Mouse (Mus musculus) embryonic facial prominence, embryonic 10.5 days (tissue): ENCODE data around the gene Micall2. TPM values are rescaled to one million over a fixed set of nuclear protein-coding genes. Genes with fewer than 3 reads are reported as not detected.
A peak's percentile ranks its signal among the peaks of the same experiment; 100 is the strongest.

Experiments used
- DNase-seq: peaks from one replicate; pipeline ENCODE4 v3.0.0-alpha.2; 2017; ENCODE audit warnings: low spot score
- H3K27ac ChIP-seq: fragments of 300-500 bp; sonication (generic); replicated peaks from 2 replicates; pipeline ENCODE4 v1.5.1; 2016; ENCODE audit warnings: mild to moderate bottlenecking
- H3K27me3 ChIP-seq: fragments of 300-500 bp; sonication (generic); replicated peaks from 2 replicates; pipeline ENCODE4 v1.6.1; 2016; ENCODE audit warnings: low read depth, mild to moderate bottlenecking; ENCODE audit not compliant: poor library complexity, severe bottlenecking
- H3K36me3 ChIP-seq: fragments of 300-500 bp; sonication (generic); replicated peaks from 2 replicates; pipeline ENCODE4 v1.6.1; 2016; ENCODE audit warnings: mild to moderate bottlenecking, moderate library complexity
- H3K4me1 ChIP-seq: fragments of 300-500 bp; sonication (generic); 2 replicates; pipeline ENCODE4 v1.6.1; 2016
- H3K4me3 ChIP-seq: fragments of 300-500 bp; sonication (generic); 2 replicates; pipeline ENCODE4 v1.5.1; 2016; ENCODE audit warnings: mild to moderate bottlenecking, moderate library complexity
- H3K9me3 ChIP-seq: fragments of 300-500 bp; sonication (generic); 2 replicates; pipeline ENCODE4 v1.6.1; 2016; ENCODE audit warnings: mild to moderate bottlenecking
- WGBS: fragments of 180-500 bp; shearing (Covaris S2); methylation state at CpG from one replicate; pipeline ENCODE4 v1.1.7; 2016; 5-methylcytosine and 5-hydroxymethylcytosine counted together
- microRNA-seq: library from miRNA; unstranded; fragments of <30 nt; microRNA quantifications from one replicate; pipeline ENCODE4, GENCODE M21; 2017
- polyA plus RNA-seq: library from polyadenylated mRNA; unstranded; fragments of >200 nt; fragmentation: Nextera tagmentation; extraction: Ambion mirVana; gene quantifications from 2 replicates; pipeline ENCODE4 v1.2.1, GENCODE M21; 2016

Gene Micall2
- polyA plus RNA-seq, 1 experiment from 2014 or later, result 10.5 TPM

- no peak for DNase-seq
- no peak overlapping the region for H3K27ac ChIP-seq
- H3K4me3 ChIP-seq, result no peak overlapping the region
- WGBS, result 32% methylated on average over 2 of the region's 2 CpGs
- peaks cover 97% of the 10 kb centered on the region for H3K27me3 ChIP-seq
- no peaks in the 10 kb centered on the region for H3K9me3 ChIP-seq
- peaks cover 14% of the 10 kb centered on the region for H3K4me1 ChIP-seq
- H3K36me3 ChIP-seq, result no peaks in the 10 kb centered on the region
Observed at GRCm38 (mm10) chr5:139666496-139666895, 69.6 kb downstream of the Micall2 start.

GRCm38 (mm10) chr5:139665375-139665774, 70.8 kb downstream of the Micall2 start:
- H3K27ac ChIP-seq, result no peak overlapping the region
- H3K4me1 ChIP-seq, result peaks cover 14% of the 10 kb centered on the region
- H3K27me3 ChIP-seq, result peaks cover 97% of the 10 kb centered on the region
- H3K4me3 ChIP-seq, result no peak overlapping the region
- H3K36me3 ChIP-seq, result no peaks in the 10 kb centered on the region
- no peak for DNase-seq
- 70% methylated on average over 3 of the region's 3 CpGs for WGBS
- no peaks in the 10 kb centered on the region for H3K9me3 ChIP-seq

- 67% methylated on average over 7 of the region's 8 CpGs for WGBS
- H3K27ac ChIP-seq, result no peak overlapping the region
- H3K27me3 ChIP-seq, result peaks cover 95% of the 10 kb centered on the region
- H3K4me1 ChIP-seq, result peaks cover 16% of the 10 kb centered on the region
- H3K36me3 ChIP-seq, result no peaks in the 10 kb centered on the region
- no peaks in the 10 kb centered on the region for H3K9me3 ChIP-seq
- no peak for DNase-seq
- no peak overlapping the region for H3K4me3 ChIP-seq
Observed at GRCm38 (mm10) chr5:139661713-139662112, 74.4 kb downstream of the Micall2 start.

- Histone ChIP-seq H3K27me3 (peaks cover 82% of the 10 kb centered on the region), H3K27ac (peak overlapping the region; percentile 52; the same call in 1 of the 2 replicates), H3K4me3 (peak overlapping the region; percentile 44), H3K9me3 (no peaks in the 10 kb centered on the region), H3K4me1 (peaks cover 20% of the 10 kb centered on the region), H3K36me3 (no peaks in the 10 kb centered on the region)
- 2% methylated on average over 18 of the region's 18 CpGs for WGBS
- DNase-seq, result peak; percentile 60
Observed at GRCm38 (mm10) chr5:139659307-139659706, 76.8 kb downstream of the Micall2 start.

DNA sequence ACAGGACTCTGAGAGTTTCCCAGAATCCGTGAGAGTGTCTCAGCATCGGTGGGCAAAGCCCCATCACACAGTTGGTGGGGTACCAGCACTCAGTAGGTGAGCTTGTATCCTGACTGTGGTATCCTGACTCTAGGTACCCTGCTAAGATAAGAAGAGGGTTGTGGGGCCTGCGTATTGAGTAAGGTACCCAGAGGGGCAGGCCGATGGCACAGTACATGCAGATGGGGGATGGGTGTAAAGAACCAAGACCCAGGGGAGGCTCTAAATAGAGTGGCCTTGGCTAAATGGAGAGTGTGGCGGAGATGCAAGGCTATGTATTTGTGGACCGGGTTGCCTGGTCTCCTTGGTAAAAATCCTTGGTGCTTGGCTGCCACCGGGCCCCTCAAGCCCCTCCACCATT, 77.3 kb downstream of the Micall2 start:
- no peak for DNase-seq
- 33% methylated on average over 7 of the region's 7 CpGs for WGBS
- peak overlapping the region; percentile 44; the same call in 1 of the 2 replicates for H3K4me3 ChIP-seq

GRCm38 (mm10) chr5:139657959-139658602, 78.1 kb downstream of the Micall2 start:
- 73% methylated on average over 10 of the region's 10 CpGs for WGBS
- Histone ChIP-seq H3K9me3 (no peaks in the 10 kb centered on the region), H3K27ac (no peak overlapping the region), H3K36me3 (no peaks in the 10 kb centered on the region), H3K4me1 (peaks cover 28% of the 10 kb centered on the region), H3K4me3 (no peak overlapping the region), H3K27me3 (peaks cover 74% of the 10 kb centered on the region)
- DNase-seq, result no peak

More for the DNA sequence above, 77.3 kb downstream of the Micall2 start:
- H3K36me3 ChIP-seq, result no peaks in the 10 kb centered on the region
- H3K27me3 ChIP-seq, result peaks cover 80% of the 10 kb centered on the region
- no peaks in the 10 kb centered on the region for H3K9me3 ChIP-seq
- peaks cover 22% of the 10 kb centered on the region for H3K4me1 ChIP-seq
- H3K27ac ChIP-seq, result 0 out of 2 replicates have a peak overlapping the region, but pooled peaks have one; percentile 52

Small RNAs within 50 kb of the gene (microRNA-seq; reads per million reads assigned to microRNA genes)
- not detected for gene Mir7037

Other genes starting within 250 kb of the Micall2 start
- 3.3 and 4.7 TPM in 2 replicates for gene Uncx, start 192.8 kb downstream of the Micall2 start, polyA plus RNA-seq
- gene Ints1, start 39.3 kb upstream of the Micall2 start, polyA plus RNA-seq, result 42.6 and 44.4 TPM in 2 replicates
- 9.2 and 10.5 TPM in 2 replicates for gene Mafk, start 55.2 kb upstream of the Micall2 start, polyA plus RNA-seq
- gene Tmem184a, start 83.6 kb upstream of the Micall2 start, polyA plus RNA-seq, result 3.5 and 4.3 TPM in 2 replicates
- gene Gm26938, start 90.1 kb upstream of the Micall2 start, polyA plus RNA-seq, result not detected in 2 replicates
- gene Psmg3, start 90.5 kb upstream of the Micall2 start, polyA plus RNA-seq, result 91.9 and 95.0 TPM in 2 replicates
- 0.12 and 0.40 TPM in 2 replicates for gene Elfn1, start 171.6 kb upstream of the Micall2 start, polyA plus RNA-seq